9 mouse cellular contexts compared by ENCODE assay signal in the genomic region with DNA sequence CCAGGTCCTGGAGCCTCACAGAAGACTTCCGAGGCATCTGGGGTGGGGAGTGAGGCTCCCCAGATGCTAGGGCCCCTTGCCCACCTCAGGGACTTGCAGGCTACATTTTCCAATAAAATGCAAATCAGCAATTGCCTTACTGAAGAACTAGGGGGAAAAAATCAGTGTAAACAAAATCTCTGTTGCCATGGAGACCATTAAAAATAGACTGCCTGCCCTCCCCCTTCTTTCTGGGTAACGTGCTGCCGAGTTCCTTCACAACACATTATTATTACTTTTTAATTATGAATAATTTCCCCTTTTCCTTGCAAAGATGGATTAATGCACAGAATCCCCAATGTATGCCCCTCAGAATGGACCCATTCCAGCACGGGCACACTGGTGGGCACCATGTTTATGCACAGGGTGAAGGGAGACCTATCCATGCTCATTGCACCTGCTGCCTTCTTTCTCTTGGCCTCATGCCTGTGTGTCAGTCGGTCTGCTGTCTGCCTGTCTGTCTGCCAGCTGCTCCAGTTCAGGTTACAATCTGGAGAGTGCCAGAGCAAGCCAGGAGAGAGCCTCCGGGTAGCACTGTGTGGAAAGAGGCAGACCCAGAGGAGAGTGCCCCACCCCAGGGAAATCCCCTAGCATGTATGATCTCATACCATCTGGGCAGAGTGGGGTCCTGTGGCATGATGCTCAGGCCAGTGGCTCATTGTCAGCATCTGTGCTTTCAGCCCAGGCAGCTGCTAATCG.
A peak's percentile ranks its signal among the peaks of the same experiment; 100 is the strongest.
DNase-seq lines count a peak whose midpoint lies in the region; ATAC-seq and TF ChIP-seq lines count a peak whose summit lies in the region.
"Had no signal": no experiment of that assay in that cellular context is flagged by ENCODE, and none has a peak within 500 bp of the region (broad histone marks: within the 10 kb centered on the region; RNA-seq: fewer than 3 reads in every experiment).

No protein-coding gene starts in this region.

- no peak for DNase-seq in limb, embryonic 10.5 days (ENCODE audit: low spot score)
- DNase-seq in cerebellum, adult 9-11 months: peak; percentile 77
- no peak for DNase-seq in gastrocnemius, adult 8-10 months (ENCODE audit: low spot score in 2 of 2)
- DNase-seq: adrenal gland, postnatal 10 days; heart, adult 18-20 months had no signal

- no peak overlapping the region for H3K27ac ChIP-seq in limb, embryonic 13.5 days
- H3K27ac ChIP-seq in limb, embryonic 10.5 days: no peak overlapping the region
- peak overlapping the region; percentile 40 for H3K27ac ChIP-seq in hindbrain, embryonic 12.5 days
- peak overlapping the region; percentile 89 for H3K27ac ChIP-seq in olfactory bulb, adult 2 months (ENCODE audit: insufficient read depth, low read depth, low read length)

- no peak for TF ChIP-seq CTCF in olfactory bulb, adult 2 months (IDR thresholded peaks at IDR 0.05; ENCODE audit: insufficient read depth, low read depth, low read length)

- no peaks in the 10 kb centered on the region for H3K9me3 ChIP-seq in limb, embryonic 13.5 days
- no peaks in the 10 kb centered on the region for H3K9me3 ChIP-seq in limb, embryonic 10.5 days (replicated peaks)
- no peaks in the 10 kb centered on the region for H3K9me3 ChIP-seq in hindbrain, embryonic 12.5 days (replicated peaks)

- H3K4me3 ChIP-seq in limb, embryonic 13.5 days: no peak overlapping the region
- H3K4me3 ChIP-seq in limb, embryonic 10.5 days: no peak overlapping the region
- H3K4me3 ChIP-seq in hindbrain, embryonic 12.5 days: no peak overlapping the region
- H3K4me3 ChIP-seq in olfactory bulb, adult 2 months (ENCODE audit: insufficient read depth, low read depth, low read length): no peak overlapping the region

- no peak for TF ChIP-seq POLR2A in olfactory bulb, adult 2 months (IDR thresholded peaks at IDR 0.05; ENCODE audit: insufficient read depth, low read depth, low read length)

- H3K27me3 ChIP-seq in limb, embryonic 13.5 days: peaks cover 3% of the 10 kb centered on the region; the same call in 1 of the 2 replicates
- H3K27me3 ChIP-seq in limb, embryonic 10.5 days (ENCODE audit: low read depth, poor library complexity, severe bottlenecking): peaks cover 7% of the 10 kb centered on the region; the same call in 1 of the 2 replicates
- no peaks in the 10 kb centered on the region for H3K27me3 ChIP-seq in hindbrain, embryonic 12.5 days

- no peak overlapping the region for H3K4me2 ChIP-seq in limb, embryonic 13.5 days (replicated peaks)
- no peak overlapping the region for H3K4me2 ChIP-seq in hindbrain, embryonic 12.5 days (replicated peaks)

- H3K9ac ChIP-seq in limb, embryonic 13.5 days: no peak overlapping the region
- H3K9ac ChIP-seq in hindbrain, embryonic 12.5 days: no peak overlapping the region

- peaks cover 8% of the 10 kb centered on the region; the same call in 1 of the 2 replicates for H3K4me1 ChIP-seq in limb, embryonic 13.5 days
- peaks cover 4% of the 10 kb centered on the region; the same call in 1 of the 2 replicates for H3K4me1 ChIP-seq in limb, embryonic 10.5 days
- peaks cover 50% of the 10 kb centered on the region for H3K4me1 ChIP-seq in hindbrain, embryonic 12.5 days
- H3K4me1 ChIP-seq in olfactory bulb, adult 2 months (ENCODE audit: control insufficient read depth, insufficient read depth, low read length): peaks cover 67% of the 10 kb centered on the region

- WGBS in limb, embryonic 13.5 days: 61% methylated on average over 7 of the region's 7 CpGs
- 77% methylated on average over 7 of the region's 7 CpGs for WGBS in limb, embryonic 10.5 days
- 57% methylated on average over 7 of the region's 7 CpGs for WGBS in hindbrain, embryonic 12.5 days
- WGBS in olfactory bulb, adult 2 months: 16% methylated on average over 7 of the region's 7 CpGs

- H3K36me3 ChIP-seq in limb, embryonic 13.5 days: no peaks in the 10 kb centered on the region
- H3K36me3 ChIP-seq in limb, embryonic 10.5 days: no peaks in the 10 kb centered on the region
- H3K36me3 ChIP-seq in hindbrain, embryonic 12.5 days: no peaks in the 10 kb centered on the region

- 0 out of 2 replicates have a peak, but pooled peaks have one; percentile 24 for ATAC-seq in limb, embryonic 13.5 days (ENCODE audit: low FRiP score, low read depth)
- ATAC-seq in hindbrain, embryonic 12.5 days (ENCODE audit: low FRiP score): peak; percentile 55; the same call in 1 of the 2 replicates
- no peak for ATAC-seq in inflammation-experienced regulatory T-cells, adult 6 months

Comparison
In these comparisons a context has a peak if more than half of its experiments do, and no peak if none do; other contexts are left out.
1. H3K27ac ChIP-seq: peak in hindbrain, embryonic 12.5 days (single experiment) and olfactory bulb, adult 2 months (single experiment); none in limb, embryonic 13.5 days (single experiment) and limb, embryonic 10.5 days (single experiment).